Mouse (Mus musculus) kidney, adult 2 months (tissue): ENCODE results near the gene Clspn. TPM values are rescaled to one million over a fixed set of nuclear protein-coding genes. Genes with fewer than 3 reads are reported as not detected.

Experiments
- DNase-seq: peaks from one replicate; pipeline ENCODE4 v3.0.0; 2021
- H3K27ac ChIP-seq: fragments of 200-500 bp; 2 replicates; pipeline ENCODE4 v1.5.1; 2012; ENCODE audit warnings: low read depth, low read length, control low read depth, inconsistent platforms; ENCODE audit not compliant: insufficient read depth
- H3K27me3 ChIP-seq: fragments of 200-500 bp; replicated peaks from 2 replicates; pipeline ENCODE4 v1.6.1; 2012; ENCODE audit warnings: mild to moderate bottlenecking, moderate library complexity, low read length, inconsistent platforms; ENCODE audit not compliant: control insufficient read depth, insufficient read depth
- H3K36me3 ChIP-seq: fragments of 200-500 bp; 2 replicates; pipeline ENCODE4 v1.6.1; 2012; ENCODE audit warnings: mild to moderate bottlenecking, moderate library complexity, low read length, inconsistent platforms; ENCODE audit not compliant: control insufficient read depth, insufficient read depth
- H3K4me1 ChIP-seq: fragments of 200-500 bp; 2 replicates; pipeline ENCODE4 v1.6.1; 2011; ENCODE audit warnings: low read length; ENCODE audit not compliant: control insufficient read depth, insufficient read depth
- H3K4me3 ChIP-seq: fragments of 200-500 bp; 2 replicates; pipeline ENCODE4 v1.5.1; 2011; ENCODE audit warnings: mild to moderate bottlenecking, low read depth, low read length, control low read depth; ENCODE audit not compliant: insufficient read depth
- CTCF ChIP-seq: fragments of 200-500 bp; conservative IDR thresholded peaks from 2 replicates; pipeline ENCODE4 v1.5.1; 2011; ENCODE audit warnings: low read depth, mild to moderate bottlenecking, control low read depth, low read length, moderate library complexity, mixed read lengths; ENCODE audit not compliant: insufficient read depth, insufficient read length
- POLR2A ChIP-seq: fragments of 200-500 bp; IDR thresholded peaks from one replicate; pipeline ENCODE4 v1.6.1; 2011; ENCODE audit warnings: low read depth, low read length, control low read depth
- WGBS: fragments of 180-500 bp; shearing (Covaris S2); methylation state at CpG from one replicate; pipeline ENCODE4 v1.1.7; 2018; 5-methylcytosine and 5-hydroxymethylcytosine counted together
- polyA plus RNA-seq: library from polyadenylated mRNA; depleted of rRNA; stranded (reverse); fragments of >200 nt; gene quantifications from 2 replicates; pipeline ENCODE4 v1.2.3, GENCODE M21; 2012

The Clspn gene
- polyA plus RNA-seq, 1 experiment = 0.11 TPM

- no peaks in the 10 kb centered on the region for H3K36me3 ChIP-seq
- H3K27me3 ChIP-seq = no peaks in the 10 kb centered on the region
- no peak for TF ChIP-seq CTCF
- no peak for TF ChIP-seq POLR2A
- no peak for DNase-seq
- H3K4me3 ChIP-seq = no peak overlapping the region
- H3K4me1 ChIP-seq = no peaks in the 10 kb centered on the region
- WGBS = 65% methylated on average over 7 of the region's 7 CpGs
- no peak overlapping the region for H3K27ac ChIP-seq
Observed at GRCm38 (mm10) chr4:126542838-126543237, 13.9 kb upstream of the Clspn start.

GRCm38 (mm10) chr4:126545016-126545415 lies 11.7 kb upstream of the Clspn start:
- H3K36me3 ChIP-seq = no peaks in the 10 kb centered on the region
- no peaks in the 10 kb centered on the region for H3K4me1 ChIP-seq
- WGBS = 89% methylated on average over 1 of the region's 1 CpGs
- H3K4me3 ChIP-seq = no peak overlapping the region
- no peak for DNase-seq
- H3K27ac ChIP-seq = no peak overlapping the region
- H3K27me3 ChIP-seq = no peaks in the 10 kb centered on the region
- TF ChIP-seq CTCF = no peak
- TF ChIP-seq POLR2A = no peak

- WGBS = 82% methylated on average over 7 of the region's 7 CpGs
- Histone ChIP-seq H3K4me3 (no peak overlapping the region), H3K36me3 (no peaks in the 10 kb centered on the region), H3K27me3 (no peaks in the 10 kb centered on the region), H3K4me1 (no peaks in the 10 kb centered on the region), H3K27ac (no peak overlapping the region)
- TF ChIP-seq CTCF (no peak), POLR2A (no peak)
- no peak for DNase-seq
Observed at GRCm38 (mm10) chr4:126545703-126546102, 11.0 kb upstream of the Clspn start.

GRCm38 (mm10) chr4:126546183-126546582 lies 10.6 kb upstream of the Clspn start:
- no peak for DNase-seq
- no peak overlapping the region for H3K27ac ChIP-seq
- no peaks in the 10 kb centered on the region for H3K27me3 ChIP-seq
- TF ChIP-seq CTCF (no peak), POLR2A (no peak)
- H3K4me3 ChIP-seq = no peak overlapping the region
- H3K36me3 ChIP-seq = no peaks in the 10 kb centered on the region
- WGBS = 79% methylated on average over 2 of the region's 2 CpGs
- H3K4me1 ChIP-seq = no peaks in the 10 kb centered on the region

- TF ChIP-seq POLR2A (no peak), CTCF (no peak)
- no peak overlapping the region for H3K4me3 ChIP-seq
- H3K27me3 ChIP-seq = no peaks in the 10 kb centered on the region
- H3K36me3 ChIP-seq = no peaks in the 10 kb centered on the region
- no peak overlapping the region for H3K27ac ChIP-seq
- H3K4me1 ChIP-seq = no peaks in the 10 kb centered on the region
- DNase-seq = no peak
- 65% methylated on average over 7 of the region's 7 CpGs for WGBS
Observed at GRCm38 (mm10) chr4:126552136-126552535, 4.6 kb upstream of the Clspn start.

- no peak for DNase-seq
- Histone ChIP-seq H3K27me3 (no peaks in the 10 kb centered on the region), H3K36me3 (no peaks in the 10 kb centered on the region), H3K4me1 (no peaks in the 10 kb centered on the region), H3K27ac (no peak overlapping the region), H3K4me3 (no peak overlapping the region)
- 47% methylated on average over 8 of the region's 8 CpGs for WGBS
- TF ChIP-seq POLR2A (no peak), CTCF (no peak)
Observed at GRCm38 (mm10) chr4:126553105-126553504, 3.6 kb upstream of the Clspn start.

- no peak for DNase-seq
- no peak overlapping the region for H3K27ac ChIP-seq
- TF ChIP-seq CTCF = no peak
- TF ChIP-seq POLR2A = no peak
- H3K4me3 ChIP-seq = no peak overlapping the region
- WGBS = 97% methylated on average over 1 of the region's 1 CpGs
- H3K27me3 ChIP-seq = no peaks in the 10 kb centered on the region
- no peaks in the 10 kb centered on the region for H3K4me1 ChIP-seq
- H3K36me3 ChIP-seq = no peaks in the 10 kb centered on the region
Observed at GRCm38 (mm10) chr4:126553685-126554084, 3.0 kb upstream of the Clspn start.

GRCm38 (mm10) chr4:126554462-126554861 lies 2.3 kb upstream of the Clspn start:
- H3K27me3 ChIP-seq = no peaks in the 10 kb centered on the region
- no peak for TF ChIP-seq POLR2A
- TF ChIP-seq CTCF = no peak
- no peak overlapping the region for H3K4me3 ChIP-seq
- WGBS = 34% methylated on average over 3 of the region's 3 CpGs
- H3K27ac ChIP-seq = no peak overlapping the region
- peak; percentile 29 for DNase-seq
- H3K4me1 ChIP-seq = no peaks in the 10 kb centered on the region
- H3K36me3 ChIP-seq = no peaks in the 10 kb centered on the region
